Mouse (Mus musculus): ENCODE measurements around the gene Aqp9.

DNA sequence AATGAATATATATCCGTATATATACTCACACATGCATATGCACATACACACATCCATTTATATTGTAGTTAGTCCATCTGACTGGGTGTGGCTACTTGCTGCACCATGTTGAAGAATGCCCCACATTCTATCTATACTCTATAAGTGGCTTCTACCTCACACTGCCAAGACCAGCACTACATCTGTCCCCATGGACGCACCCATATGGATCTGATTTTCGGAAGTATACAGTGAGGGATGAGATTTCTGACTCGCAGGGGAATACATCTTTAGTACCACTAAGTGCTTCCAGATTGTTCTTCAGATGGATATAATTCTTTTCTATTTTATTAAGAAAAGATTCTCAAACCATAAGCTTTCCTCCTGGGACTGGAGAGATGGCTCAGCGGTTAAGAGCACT lies 65.0 kb downstream of the Aqp9 start:
- TF ChIP-seq POLR2A (IDR thresholded peaks at IDR 0.05; ENCODE audit: insufficient read depth, low read depth, low read length): no peak
- no peak for TF ChIP-seq CTCF (IDR thresholded peaks at IDR 0.05; ENCODE audit: insufficient read depth, low read depth, low read length)

Measured in olfactory bulb, adult 2 months (tissue).